Mouse (Mus musculus): ENCODE results near the gene Cntn5. TPM values are rescaled to one million over a fixed set of nuclear protein-coding genes. Genes with fewer than 3 reads are reported as not detected.

The Cntn5 gene
- total RNA-seq (2014; rRNA removed), result 13.3 and 17.6 TPM in 2 replicates
- polyA plus RNA-seq (2015; fragmentation: Nextera tagmentation; extraction: Ambion mirVana), result 17.6 and 20.1 TPM in 2 replicates

- Histone ChIP-seq H3K4me2 (ENCODE audit: low read depth, low read length) (peak within 1 kb of the TSS; percentile 77), H3K9me3 (ENCODE audit: low read length) (no peaks in the 10 kb centered on the region), H3K27me3 (ENCODE audit: insufficient read depth, low read length) (no peaks in the 10 kb centered on the region), H3K9ac (replicated peaks; ENCODE audit: low read length) (peak within 1 kb of the TSS; percentile 49), H3K36me3 (ENCODE audit: insufficient read depth, low read length) (no peaks in the 10 kb centered on the region), H3K4me3 (ENCODE audit: low read length) (peak within 1 kb of the TSS; percentile 50), H3K4me1 (ENCODE audit: insufficient read depth, low read length) (peaks cover 4% of the 10 kb centered on the region), H3K27ac (peak within 1 kb of the TSS; percentile 54; the same call in 1 of the 2 replicates)
- TF ChIP-seq CTCF (IDR thresholded peaks at IDR 0.05; ENCODE audit: low read depth), result no peak
- WGBS, result 2% methylated on average over 28 of the region's 28 CpGs
- ATAC-seq (peak; percentile 94), DNase-seq (ENCODE audit: low spot score) (peak; percentile 84)
These were observed at the start of gene Cntn5 for GRCm38 (mm10) chr9:10904616-10905363. TSS of gene Cntn5 (minus strand) at chr9:10904775.

GRCm38 (mm10) chr9:10950470-10950869, 45.9 kb upstream of the Cntn5 start:
- Histone ChIP-seq H3K4me1 (ENCODE audit: insufficient read depth, low read length) (no peaks in the 10 kb centered on the region), H3K27ac (no peak overlapping the region), H3K4me3 (ENCODE audit: low read length) (no peak overlapping the region), H3K36me3 (ENCODE audit: insufficient read depth, low read length) (no peaks in the 10 kb centered on the region), H3K9ac (replicated peaks; ENCODE audit: low read length) (no peak overlapping the region), H3K4me2 (ENCODE audit: low read depth, low read length) (no peak overlapping the region), H3K9me3 (ENCODE audit: low read length) (no peaks in the 10 kb centered on the region), H3K27me3 (ENCODE audit: insufficient read depth, low read length) (no peaks in the 10 kb centered on the region)
- ATAC-seq (no peak), DNase-seq (ENCODE audit: low spot score) (no peak)
- no peak for TF ChIP-seq CTCF (IDR thresholded peaks at IDR 0.05; ENCODE audit: low read depth)

- no peak overlapping the region for H3K4me2 ChIP-seq (ENCODE audit: low read depth, low read length)
- no peaks in the 10 kb centered on the region for H3K27me3 ChIP-seq (ENCODE audit: insufficient read depth, low read length)
- DNase-seq (ENCODE audit: low spot score) (peak; percentile 95), ATAC-seq (peak; percentile 74)
- H3K9ac ChIP-seq (replicated peaks; ENCODE audit: low read length), result no peak overlapping the region
- no peak overlapping the region for H3K27ac ChIP-seq
- H3K9me3 ChIP-seq (ENCODE audit: low read length), result no peaks in the 10 kb centered on the region
- H3K36me3 ChIP-seq (ENCODE audit: insufficient read depth, low read length), result no peaks in the 10 kb centered on the region
- peaks cover 4% of the 10 kb centered on the region for H3K4me1 ChIP-seq (ENCODE audit: insufficient read depth, low read length)
- 16% methylated on average over 5 of the region's 5 CpGs for WGBS
- no peak overlapping the region for H3K4me3 ChIP-seq (ENCODE audit: low read length)
- peak; percentile 79 for TF ChIP-seq CTCF (IDR thresholded peaks at IDR 0.05; ENCODE audit: low read depth)
These were observed 5.0 kb upstream of the Cntn5 start for GRCm38 (mm10) chr9:10909573-10909972.

DNA sequence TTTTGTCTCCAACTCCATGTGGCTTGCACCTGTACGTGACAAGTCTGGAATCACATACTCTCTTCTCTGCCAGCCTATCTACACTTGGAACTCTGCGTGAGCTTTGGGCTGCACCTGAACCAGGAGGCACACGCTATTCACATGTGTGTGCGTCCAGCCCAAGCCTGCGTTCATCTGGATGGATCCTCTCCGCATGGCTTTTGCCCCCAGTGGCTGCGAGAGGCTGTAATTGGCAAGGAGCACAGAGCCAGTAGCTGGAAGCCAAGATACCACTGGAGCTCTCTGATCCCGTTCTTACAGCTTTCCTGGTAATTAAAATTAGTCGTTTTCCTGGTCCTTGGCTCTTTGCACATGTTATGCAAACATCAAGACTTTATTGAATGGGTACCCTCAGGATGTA, 1.1 kb upstream of the Cntn5 start:
- no peaks in the 10 kb centered on the region for H3K27me3 ChIP-seq (ENCODE audit: insufficient read depth, low read length)
- H3K27ac ChIP-seq, result no peak overlapping the region
- no peak overlapping the region for H3K9ac ChIP-seq (replicated peaks; ENCODE audit: low read length)
- no peaks in the 10 kb centered on the region for H3K9me3 ChIP-seq (ENCODE audit: low read length)
- ATAC-seq (0 out of 2 replicates have a peak, but pooled peaks have one; percentile 24), DNase-seq (ENCODE audit: low spot score) (peak; percentile 51)
- peak; percentile 48 for TF ChIP-seq CTCF (IDR thresholded peaks at IDR 0.05; ENCODE audit: low read depth)
- WGBS, result 38% methylated on average over 9 of the region's 9 CpGs
- H3K4me2 ChIP-seq (ENCODE audit: low read depth, low read length), result peak overlapping the region; percentile 46
- no peaks in the 10 kb centered on the region for H3K36me3 ChIP-seq (ENCODE audit: insufficient read depth, low read length)
- H3K4me3 ChIP-seq (ENCODE audit: low read length), result 0 out of 2 replicates have a peak overlapping the region, but pooled peaks have one; percentile 3
- H3K4me1 ChIP-seq (ENCODE audit: insufficient read depth, low read length), result peaks cover 4% of the 10 kb centered on the region

DNA sequence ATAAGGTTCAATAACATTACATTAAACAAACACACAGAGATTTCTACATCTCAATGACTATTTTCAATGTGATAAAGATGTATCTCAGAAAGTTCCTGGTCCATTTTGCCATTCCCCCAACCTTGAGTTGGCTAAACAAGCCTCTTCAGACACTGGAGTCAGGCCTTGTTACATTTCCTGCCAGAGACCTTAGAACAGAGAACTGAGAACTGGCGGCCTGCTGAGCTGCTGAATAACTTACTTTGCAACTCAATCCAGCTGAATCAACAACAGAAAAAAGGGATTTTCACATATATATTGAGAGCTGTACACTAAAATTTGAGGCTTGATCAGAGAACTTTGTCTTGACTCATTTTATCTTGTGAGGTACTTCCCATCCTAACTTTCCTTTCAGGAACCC, 24.8 kb downstream of the Cntn5 start:
- TF ChIP-seq CTCF (IDR thresholded peaks at IDR 0.05; ENCODE audit: low read depth), result no peak
- ATAC-seq (no peak), DNase-seq (ENCODE audit: low spot score) (no peak)
- H3K9ac ChIP-seq (replicated peaks; ENCODE audit: low read length), result no peak overlapping the region
- H3K27me3 ChIP-seq (ENCODE audit: insufficient read depth, low read length), result no peaks in the 10 kb centered on the region
- no peaks in the 10 kb centered on the region for H3K9me3 ChIP-seq (ENCODE audit: low read length)
- no peaks in the 10 kb centered on the region for H3K36me3 ChIP-seq (ENCODE audit: insufficient read depth, low read length)
- H3K4me2 ChIP-seq (ENCODE audit: low read depth, low read length), result no peak overlapping the region
- WGBS, result 35% methylated on average over 1 of the region's 1 CpGs
- no peaks in the 10 kb centered on the region for H3K4me1 ChIP-seq (ENCODE audit: insufficient read depth, low read length)
- H3K4me3 ChIP-seq (ENCODE audit: low read length), result no peak overlapping the region
- H3K27ac ChIP-seq, result no peak overlapping the region

GRCm38 (mm10) chr9:10873881-10874280, 30.7 kb downstream of the Cntn5 start:
- H3K4me1 ChIP-seq (ENCODE audit: insufficient read depth, low read length), result no peaks in the 10 kb centered on the region
- TF ChIP-seq CTCF (IDR thresholded peaks at IDR 0.05; ENCODE audit: low read depth), result no peak
- H3K9me3 ChIP-seq (ENCODE audit: low read length), result no peaks in the 10 kb centered on the region
- H3K27me3 ChIP-seq (ENCODE audit: insufficient read depth, low read length), result no peaks in the 10 kb centered on the region
- no peak overlapping the region for H3K4me2 ChIP-seq (ENCODE audit: low read depth, low read length)
- ATAC-seq (no peak), DNase-seq (ENCODE audit: low spot score) (no peak)
- H3K9ac ChIP-seq (replicated peaks; ENCODE audit: low read length), result no peak overlapping the region
- no peak overlapping the region for H3K4me3 ChIP-seq (ENCODE audit: low read length)
- 76% methylated on average over 3 of the region's 3 CpGs for WGBS
- no peaks in the 10 kb centered on the region for H3K36me3 ChIP-seq (ENCODE audit: insufficient read depth, low read length)
- H3K27ac ChIP-seq, result no peak overlapping the region
